Mouse (Mus musculus) hindbrain, embryonic 13.5 days (tissue): Measurements from ENCODE around the gene Uimc1. TPM values are rescaled to one million over a fixed set of nuclear protein-coding genes. Genes with fewer than 3 reads are reported as not detected.

ENCODE experiments used
- ATAC-seq: fragments of 200-750 bp; cut with Nextera tagmentation; 2 replicates; pipeline ENCODE4 v1.8.0; 2017; ENCODE audit warnings: moderate TSS enrichment; ENCODE audit not compliant: low FRiP score
- H3K27ac ChIP-seq: fragments of 300-500 bp; sonication (generic); 2 replicates; pipeline ENCODE4 v1.5.1; 2015; ENCODE audit warnings: inconsistent platforms, mild to moderate bottlenecking, moderate library complexity
- H3K27me3 ChIP-seq: fragments of 300-500 bp; sonication (generic); 2 replicates; pipeline ENCODE4 v1.6.1; 2015; ENCODE audit warnings: mild to moderate bottlenecking, inconsistent platforms
- H3K36me3 ChIP-seq: fragments of 300-500 bp; sonication (generic); 2 replicates; pipeline ENCODE4 v1.6.1; 2015; ENCODE audit warnings: mild to moderate bottlenecking, inconsistent platforms
- H3K4me1 ChIP-seq: fragments of 300-500 bp; sonication (generic); replicated peaks from 2 replicates; pipeline ENCODE4 v1.6.1; 2015; ENCODE audit warnings: inconsistent platforms
- H3K4me2 ChIP-seq: fragments of 300-500 bp; sonication (generic); 2 replicates; pipeline ENCODE4 v1.6.1; 2015; ENCODE audit warnings: inconsistent platforms, mild to moderate bottlenecking, moderate library complexity
- H3K4me3 ChIP-seq: fragments of 300-500 bp; sonication (generic); 2 replicates; pipeline ENCODE4 v1.5.1; 2015; ENCODE audit warnings: mild to moderate bottlenecking, inconsistent platforms
- H3K9ac ChIP-seq: fragments of 300-500 bp; sonication (generic); 2 replicates; pipeline ENCODE4 v1.6.1; 2015; ENCODE audit warnings: mild to moderate bottlenecking, inconsistent platforms
- H3K9me3 ChIP-seq: fragments of 300-500 bp; sonication (generic); 2 replicates; pipeline ENCODE4 v1.6.1; 2016; ENCODE audit warnings: inconsistent platforms
- WGBS: fragments of 180-500 bp; shearing (Covaris S2); methylation state at CpG from one replicate; pipeline ENCODE4 v1.1.7; 2015; 5-methylcytosine and 5-hydroxymethylcytosine counted together
- polyA plus RNA-seq: library from polyadenylated mRNA; unstranded; fragments of >200 nt; fragmentation: Nextera tagmentation; extraction: Ambion mirVana; gene quantifications from 2 replicates; pipeline ENCODE4 v1.2.1, GENCODE M21; 2015

Gene Uimc1
- 20.0 and 20.3 TPM in 2 replicates for polyA plus RNA-seq

DNA sequence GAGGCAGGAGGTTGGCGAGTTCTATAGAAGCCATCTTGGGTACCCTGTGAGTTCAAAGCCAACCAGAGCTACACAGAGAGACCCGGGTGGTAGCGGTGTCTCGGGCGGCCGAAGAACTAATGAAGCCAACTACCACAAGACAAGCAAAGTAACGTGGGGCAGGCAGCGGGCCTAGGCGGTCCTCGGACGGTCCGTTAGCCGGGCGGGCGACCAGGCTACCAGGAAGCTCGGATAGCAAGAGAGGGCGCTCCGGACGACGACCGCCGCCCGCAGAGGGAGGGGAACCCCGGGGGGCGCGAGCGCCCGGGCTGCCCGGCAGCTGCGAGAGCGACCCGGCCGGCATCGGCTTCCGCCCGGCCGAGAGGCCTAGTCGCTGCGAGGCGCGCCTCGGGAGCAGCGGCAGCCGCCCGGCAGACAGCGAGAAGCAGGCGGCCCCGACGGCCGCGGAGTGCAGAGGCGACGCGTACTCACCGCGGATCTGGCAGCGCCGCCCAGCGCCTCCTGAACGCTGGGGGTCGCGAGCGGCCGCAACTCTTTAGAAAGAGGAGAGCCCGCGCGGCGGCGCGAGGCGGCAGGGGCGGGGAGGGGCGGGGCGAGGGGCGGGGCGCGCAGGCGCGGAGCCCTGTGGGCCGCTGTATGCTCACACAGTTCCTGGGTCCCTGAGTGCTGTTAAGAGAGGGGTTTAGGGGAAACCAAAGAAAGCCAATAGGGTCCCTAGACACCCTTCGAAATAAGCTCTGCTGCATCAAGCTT is at the start of gene Uimc1:
Gene Uimc1, minus strand, starts transcription at position 575 of the 753 bp plus-strand sequence.
- Histone ChIP-seq H3K27me3 (no peaks in the 10 kb centered on the region), H3K4me1 (peaks cover 6% of the 10 kb centered on the region), H3K36me3 (no peaks in the 10 kb centered on the region), H3K4me3 (peak within 1 kb of the TSS; percentile 78), H3K4me2 (peak within 1 kb of the TSS; percentile 62), H3K9ac (peak within 1 kb of the TSS; percentile 93), H3K27ac (peak within 1 kb of the TSS; percentile 94), H3K9me3 (no peaks in the 10 kb centered on the region)
- under 1% methylated on average over 70 of the region's 81 CpGs for WGBS
- peak; percentile 93 for ATAC-seq

DNA sequence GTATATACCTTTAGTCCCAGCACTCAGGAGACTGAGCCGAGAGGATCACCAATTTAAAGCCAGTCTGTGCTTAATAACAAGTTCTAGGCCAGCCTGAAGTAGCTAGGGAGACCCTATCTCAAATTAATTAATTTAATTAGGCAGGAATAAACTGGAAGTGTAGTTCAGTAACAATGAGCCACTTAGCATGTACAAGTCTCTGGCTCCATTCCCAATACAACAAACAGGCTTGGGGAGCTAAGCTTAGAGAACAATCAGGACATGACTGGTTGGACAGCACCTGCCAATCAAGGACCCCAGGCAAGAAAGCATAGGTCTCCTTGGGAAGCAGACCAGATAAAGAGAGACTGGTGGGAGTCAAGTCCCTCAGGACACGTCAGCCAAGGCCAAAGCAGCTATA is 40.2 kb upstream of the Uimc1 start:
- 67% methylated on average over 2 of the region's 2 CpGs for WGBS
- Histone ChIP-seq H3K4me1 (no peaks in the 10 kb centered on the region), H3K9me3 (no peaks in the 10 kb centered on the region), H3K27me3 (no peaks in the 10 kb centered on the region), H3K9ac (no peak overlapping the region), H3K4me3 (no peak overlapping the region), H3K36me3 (no peaks in the 10 kb centered on the region), H3K27ac (no peak overlapping the region), H3K4me2 (no peak overlapping the region)
- ATAC-seq = no peak

DNA sequence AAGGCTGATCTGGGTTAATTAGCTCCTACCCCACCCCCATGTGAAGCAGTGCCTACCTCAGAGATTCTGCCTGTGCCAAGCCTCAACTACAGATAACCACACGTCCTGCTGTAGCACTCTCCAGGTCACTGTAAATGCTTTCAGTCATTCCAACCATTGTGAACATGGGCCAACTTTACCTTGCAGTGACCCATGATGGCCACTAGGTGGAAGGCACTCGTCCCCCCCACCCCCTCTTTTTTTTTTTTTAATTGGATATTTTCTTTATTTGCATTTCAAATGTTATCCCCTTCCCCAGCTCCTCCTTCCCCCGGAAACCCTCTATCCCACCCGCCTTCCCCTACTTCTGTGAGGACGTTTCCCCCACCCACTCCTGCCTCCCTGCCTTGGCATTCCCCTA is 35.3 kb upstream of the Uimc1 start:
- 9% methylated on average over 5 of the region's 5 CpGs for WGBS
- Histone ChIP-seq H3K36me3 (peaks cover 37% of the 10 kb centered on the region), H3K4me2 (no peak overlapping the region), H3K4me3 (no peak overlapping the region), H3K27ac (no peak overlapping the region), H3K4me1 (no peaks in the 10 kb centered on the region), H3K27me3 (no peaks in the 10 kb centered on the region), H3K9ac (no peak overlapping the region), H3K9me3 (no peaks in the 10 kb centered on the region)
- ATAC-seq = no peak

DNA sequence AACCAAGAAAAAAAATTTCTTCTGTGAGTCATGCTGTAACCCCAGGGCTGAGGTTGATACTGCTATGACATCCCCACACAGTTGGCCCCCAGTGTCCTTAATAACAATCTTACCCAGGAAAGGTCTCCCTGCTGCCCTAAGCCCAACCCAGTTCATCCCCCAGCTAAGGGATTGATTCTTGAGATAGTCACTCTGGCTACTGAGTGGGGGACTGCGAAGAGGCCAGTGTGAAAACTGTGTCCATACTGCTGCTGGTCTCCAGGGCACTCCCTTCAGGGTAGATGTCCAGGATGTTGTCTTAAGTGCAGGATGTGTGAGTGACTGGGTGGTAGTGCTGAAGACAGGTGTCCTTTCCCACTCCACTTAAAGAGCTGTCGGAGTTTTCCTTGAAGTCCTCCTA is 33.3 kb upstream of the Uimc1 start, which contains the start of gene Gm17617:
Gene Gm17617, minus strand, starts transcription at position 101 of the 400 bp plus-strand sequence.
- Histone ChIP-seq H3K36me3 (peaks cover 54% of the 10 kb centered on the region), H3K27me3 (no peaks in the 10 kb centered on the region), H3K27ac (no peak within 1 kb of the TSS), H3K4me3 (no peak within 1 kb of the TSS), H3K4me2 (no peak within 1 kb of the TSS), H3K9me3 (no peaks in the 10 kb centered on the region), H3K4me1 (no peaks in the 10 kb centered on the region), H3K9ac (no peak within 1 kb of the TSS)
- ATAC-seq = no peak
- 97% methylated on average over 2 of the region's 2 CpGs for WGBS

DNA sequence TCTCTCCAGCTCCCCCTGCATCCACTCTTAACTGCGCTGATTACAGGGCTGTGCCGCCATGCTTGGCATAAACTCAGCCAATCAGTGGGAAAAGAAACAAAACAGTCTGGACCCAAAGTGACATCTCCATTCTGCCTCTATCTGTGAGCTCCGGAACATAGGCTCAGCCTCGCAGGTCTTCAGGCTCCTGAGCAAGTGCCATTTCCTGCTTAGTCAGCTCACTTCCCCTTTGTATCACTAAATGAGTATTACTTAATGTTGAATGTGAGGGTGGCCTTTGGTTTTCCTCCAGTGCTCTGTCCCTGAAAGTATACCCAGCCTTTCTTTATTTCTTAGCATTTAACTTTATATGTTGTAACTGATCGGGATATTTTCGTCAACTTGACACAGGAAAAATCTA is 24.8 kb upstream of the Uimc1 start:
- Histone ChIP-seq H3K27ac (no peak overlapping the region), H3K27me3 (no peaks in the 10 kb centered on the region), H3K9ac (no peak overlapping the region), H3K36me3 (peaks cover 67% of the 10 kb centered on the region), H3K4me2 (no peak overlapping the region), H3K4me3 (no peak overlapping the region), H3K4me1 (no peaks in the 10 kb centered on the region), H3K9me3 (no peaks in the 10 kb centered on the region)
- 91% methylated on average over 6 of the region's 6 CpGs for WGBS
- no peak for ATAC-seq

DNA sequence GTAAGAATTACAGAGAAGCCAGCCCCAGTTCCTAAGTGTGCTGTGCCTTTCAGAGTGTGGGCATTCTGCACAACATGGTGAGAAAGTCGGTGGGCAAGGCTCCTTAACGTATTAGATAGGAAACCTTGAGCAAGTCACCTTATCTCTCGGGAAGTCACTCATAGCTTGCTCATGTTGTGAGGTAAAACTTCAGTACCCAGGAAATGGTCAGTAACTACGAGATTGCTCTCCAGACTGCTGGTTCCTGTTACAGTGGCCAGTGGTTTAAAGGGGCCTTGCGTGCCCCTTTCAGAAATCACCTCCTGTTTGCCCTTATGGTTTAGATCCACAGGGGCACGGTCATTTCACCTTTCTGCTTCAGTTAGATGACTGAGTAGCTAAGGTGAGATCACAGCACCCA is 14.3 kb upstream of the Uimc1 start:
- no peak for ATAC-seq
- no peak overlapping the region for H3K27ac ChIP-seq
- H3K27me3 ChIP-seq = no peaks in the 10 kb centered on the region
- no peak overlapping the region for H3K9ac ChIP-seq
- H3K4me2 ChIP-seq = no peak overlapping the region
- H3K4me1 ChIP-seq = no peaks in the 10 kb centered on the region
- H3K36me3 ChIP-seq = peaks cover 70% of the 10 kb centered on the region
- WGBS = 87% methylated on average over 6 of the region's 6 CpGs
- no peak overlapping the region for H3K4me3 ChIP-seq
- H3K9me3 ChIP-seq = no peaks in the 10 kb centered on the region

DNA sequence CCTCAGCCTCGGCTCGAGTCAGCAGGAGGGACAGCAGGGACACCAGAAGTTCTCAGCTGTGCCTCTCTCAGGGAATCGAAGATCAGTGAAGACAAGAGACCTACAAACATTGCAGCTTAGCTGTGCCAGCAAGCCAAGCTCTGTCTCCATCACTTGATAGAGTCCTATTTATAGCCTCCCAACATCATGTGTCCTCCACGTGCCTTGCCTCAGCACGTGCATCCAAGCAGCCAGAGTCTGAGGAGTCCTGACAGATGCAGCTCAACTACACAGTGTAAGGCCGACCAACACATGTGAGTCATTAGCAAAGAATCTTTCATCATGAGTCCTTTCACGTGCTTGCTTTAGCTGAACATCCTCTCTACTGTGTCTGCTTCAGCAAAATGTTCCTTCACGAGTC is 7.6 kb upstream of the Uimc1 start:
- Histone ChIP-seq H3K9me3 (no peaks in the 10 kb centered on the region), H3K27ac (no peak overlapping the region), H3K4me1 (peaks cover 13% of the 10 kb centered on the region), H3K9ac (no peak overlapping the region), H3K4me2 (no peak overlapping the region), H3K36me3 (peaks cover 19% of the 10 kb centered on the region), H3K4me3 (no peak overlapping the region), H3K27me3 (no peaks in the 10 kb centered on the region)
- 91% methylated on average over 8 of the region's 8 CpGs for WGBS
- no peak for ATAC-seq

DNA sequence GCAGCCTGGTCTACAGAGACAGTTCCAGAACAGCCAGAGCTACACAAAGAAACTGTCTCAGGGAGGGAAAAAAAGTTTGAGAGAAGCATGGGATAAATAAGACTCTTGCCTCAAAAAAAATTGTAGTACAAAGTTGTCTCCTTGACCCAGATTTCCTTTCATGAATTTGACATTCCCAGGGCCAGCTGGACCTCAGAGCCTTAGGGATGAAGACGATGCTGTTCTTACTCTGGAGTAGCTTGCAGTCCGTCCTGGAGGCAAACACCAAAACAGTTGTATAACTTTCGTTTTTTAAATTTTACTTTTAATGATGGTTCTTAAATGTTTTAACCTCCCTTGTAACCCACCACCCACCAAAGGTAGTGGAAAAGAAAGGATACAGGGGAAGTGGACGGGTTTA is 7.0 kb upstream of the Uimc1 start:
- no peak overlapping the region for H3K9ac ChIP-seq
- peaks cover 13% of the 10 kb centered on the region for H3K4me1 ChIP-seq
- H3K4me2 ChIP-seq = no peak overlapping the region
- no peak overlapping the region for H3K27ac ChIP-seq
- peaks cover 16% of the 10 kb centered on the region for H3K36me3 ChIP-seq
- no peak overlapping the region for H3K4me3 ChIP-seq
- no peaks in the 10 kb centered on the region for H3K27me3 ChIP-seq
- 93% methylated on average over 4 of the region's 4 CpGs for WGBS
- ATAC-seq = no peak
- H3K9me3 ChIP-seq = no peaks in the 10 kb centered on the region

DNA sequence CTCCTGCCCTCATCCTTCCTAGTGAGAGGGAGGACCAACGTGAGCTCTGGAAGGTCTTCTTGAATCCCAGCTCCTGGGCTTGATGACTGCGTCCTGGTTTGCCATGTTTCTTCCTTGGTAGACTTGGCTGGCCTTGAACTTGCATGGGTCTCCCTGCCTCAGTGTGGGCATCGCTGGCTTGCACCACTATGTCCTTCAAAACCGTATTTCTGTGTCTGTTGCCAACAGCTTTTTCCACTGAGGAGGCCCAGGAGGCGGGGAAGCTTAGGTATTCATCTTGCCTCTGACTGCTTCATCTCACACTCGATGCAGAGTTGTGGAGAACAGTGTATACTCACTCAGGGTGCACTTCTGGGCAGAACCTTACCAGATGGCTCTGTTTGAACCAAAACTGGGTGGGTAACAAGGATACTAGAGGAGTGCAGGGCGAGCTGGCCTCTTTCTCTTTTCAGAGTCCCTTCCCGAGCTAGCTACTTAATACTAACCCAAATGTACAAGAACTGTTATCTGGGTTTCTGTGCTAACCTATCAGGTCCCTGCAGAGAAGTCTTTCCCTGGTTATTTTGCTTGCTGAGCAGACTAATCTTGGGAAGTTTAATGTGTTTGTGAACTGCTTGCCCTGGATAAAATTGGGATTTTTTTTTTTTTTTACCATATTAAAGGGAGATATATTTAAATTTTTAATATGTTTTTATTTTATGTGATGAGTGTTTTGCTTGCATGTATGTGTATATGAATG is 6.0 kb upstream of the Uimc1 start:
- H3K9me3 ChIP-seq = no peaks in the 10 kb centered on the region
- WGBS = 21% methylated on average over 8 of the region's 8 CpGs
- H3K4me1 ChIP-seq = peaks cover 13% of the 10 kb centered on the region
- H3K9ac ChIP-seq = peak overlapping the region; percentile 85
- no peak for ATAC-seq
- peak overlapping the region; percentile 84 for H3K4me3 ChIP-seq
- H3K27me3 ChIP-seq = no peaks in the 10 kb centered on the region
- H3K36me3 ChIP-seq = peaks cover 16% of the 10 kb centered on the region
- H3K4me2 ChIP-seq = peak overlapping the region; percentile 82
- H3K27ac ChIP-seq = peak overlapping the region; percentile 89; the same call in 1 of the 2 replicates

DNA sequence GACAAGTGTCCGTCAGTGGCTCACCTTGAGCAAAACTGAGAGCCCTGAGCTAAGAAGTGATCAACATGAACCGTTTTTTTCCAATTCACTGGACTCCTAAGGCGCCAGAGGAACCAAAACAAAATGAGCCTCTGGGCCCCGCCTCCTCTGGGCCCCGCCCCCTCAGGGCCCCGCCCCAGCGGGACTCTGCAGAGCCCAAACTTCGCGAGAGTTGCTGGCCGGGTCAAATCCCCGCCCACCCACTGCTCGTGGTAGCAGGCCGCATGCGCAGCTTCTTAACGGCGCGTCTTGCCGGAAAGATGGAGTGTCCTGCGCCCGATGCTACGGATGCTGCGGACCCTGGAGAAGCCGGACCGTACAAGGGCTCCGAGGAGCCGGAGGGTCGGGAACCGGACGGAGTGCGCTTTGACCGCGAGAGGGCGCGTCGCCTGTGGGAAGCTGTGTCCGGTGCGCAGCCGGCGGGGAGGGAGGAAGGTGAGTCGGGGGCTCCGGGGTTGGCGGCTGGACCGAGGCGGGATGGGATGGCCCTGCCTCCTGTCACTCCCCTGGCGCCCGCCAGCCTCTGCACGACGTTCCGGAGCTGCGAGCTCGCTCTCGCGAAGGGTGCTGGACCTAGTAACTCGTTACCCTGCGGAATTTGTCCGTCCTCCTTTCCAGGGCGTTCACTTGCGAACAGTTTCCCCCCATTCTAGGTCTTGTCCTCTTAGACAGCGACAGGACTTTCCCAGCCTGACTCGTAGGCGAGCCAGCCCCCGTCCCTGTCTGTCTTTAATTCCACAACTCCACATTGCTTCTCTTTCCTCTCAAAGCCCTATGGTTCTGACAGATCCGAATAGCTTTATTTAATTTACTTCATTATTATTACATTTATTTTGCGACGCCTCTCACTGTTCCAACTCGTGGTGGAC is 5.2 kb upstream of the Uimc1 start, which contains the start of gene Zfp346:
Gene Zfp346, plus strand, starts transcription at position 267 of the 908 bp plus-strand sequence.
- Histone ChIP-seq H3K9ac (peak within 1 kb of the TSS; percentile 85), H3K27me3 (no peaks in the 10 kb centered on the region), H3K4me2 (peak within 1 kb of the TSS; percentile 82), H3K4me3 (peak within 1 kb of the TSS; percentile 84), H3K36me3 (peaks cover 16% of the 10 kb centered on the region), H3K27ac (peak within 1 kb of the TSS; percentile 89), H3K9me3 (no peaks in the 10 kb centered on the region), H3K4me1 (peaks cover 13% of the 10 kb centered on the region)
- WGBS = 1% methylated on average over 65 of the region's 66 CpGs
- peak; percentile 90 for ATAC-seq

DNA sequence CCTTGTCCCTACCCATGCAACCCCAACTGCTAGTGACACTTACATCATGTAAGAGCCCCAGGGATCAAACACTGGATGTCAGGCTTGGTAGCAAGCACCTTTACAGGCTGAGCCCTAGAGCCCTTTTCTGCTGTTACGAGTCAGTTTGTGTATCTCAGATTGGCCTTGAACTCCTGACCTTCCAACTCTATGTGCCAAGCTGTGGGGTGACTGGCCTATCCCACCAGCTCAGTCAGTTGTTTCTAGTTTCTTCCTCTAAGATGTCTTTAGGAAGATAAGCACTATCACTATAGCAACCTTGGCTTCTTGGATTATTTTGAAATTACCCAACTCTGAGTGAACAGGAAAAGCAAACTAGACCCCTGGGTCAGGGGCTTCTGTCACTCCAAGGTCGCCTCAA is 3.3 kb upstream of the Uimc1 start:
- H3K36me3 ChIP-seq = peaks cover 9% of the 10 kb centered on the region
- H3K4me2 ChIP-seq = no peak overlapping the region
- ATAC-seq = no peak
- H3K27me3 ChIP-seq = no peaks in the 10 kb centered on the region
- no peaks in the 10 kb centered on the region for H3K9me3 ChIP-seq
- no peak overlapping the region for H3K9ac ChIP-seq
- H3K27ac ChIP-seq = no peak overlapping the region
- H3K4me3 ChIP-seq = no peak overlapping the region
- 67% methylated on average over 2 of the region's 2 CpGs for WGBS
- H3K4me1 ChIP-seq = peaks cover 19% of the 10 kb centered on the region

DNA sequence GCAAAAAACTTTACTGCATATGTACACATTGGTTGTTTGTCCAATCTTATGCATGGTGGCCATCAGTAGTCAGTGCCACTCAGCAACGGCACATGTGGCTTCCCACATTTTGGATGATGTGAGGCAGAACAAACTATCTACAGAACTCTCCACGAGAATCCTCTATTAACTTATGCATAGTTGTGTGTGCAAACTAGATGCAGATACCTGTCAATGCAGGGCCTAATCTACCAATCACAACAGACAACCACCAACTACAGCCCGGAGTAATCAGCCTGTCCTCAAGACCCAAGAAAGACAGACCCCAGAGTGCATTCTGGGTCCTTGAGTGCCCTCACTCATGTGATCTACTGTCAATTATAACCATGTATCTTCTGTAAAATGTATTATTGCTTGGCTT is 2.3 kb upstream of the Uimc1 start:
- ATAC-seq = no peak
- H3K9ac ChIP-seq = no peak overlapping the region
- H3K4me1 ChIP-seq = peaks cover 19% of the 10 kb centered on the region
- 94% methylated on average over 3 of the region's 3 CpGs for WGBS
- H3K4me3 ChIP-seq = no peak overlapping the region
- H3K36me3 ChIP-seq = no peaks in the 10 kb centered on the region
- no peaks in the 10 kb centered on the region for H3K27me3 ChIP-seq
- H3K27ac ChIP-seq = no peak overlapping the region
- H3K4me2 ChIP-seq = no peak overlapping the region
- no peaks in the 10 kb centered on the region for H3K9me3 ChIP-seq
